ENCODE assay signal across 18 mouse cellular contexts in genomic region chr15:10213710-10214109, GRCm38 (mm10). TPM values are rescaled to one million over a fixed set of nuclear protein-coding genes. Genes with fewer than 3 reads are reported as not detected.
DNase-seq lines count a peak whose midpoint lies in the region.
"Had no signal": no experiment of that assay in that cellular context is flagged by ENCODE, and none has a peak within 500 bp of the region (broad histone marks: within the 10 kb centered on the region; RNA-seq: fewer than 3 reads in every experiment).

No protein-coding gene starts in this region.

- intact Hi-C loops in heart, postnatal 10 days (cut with DNase I): no loop called here

- DNase-seq in adrenal gland, adult (ENCODE audit: inconsistent age in 2 of 2, low spot score in 1 of 2): peak; percentile 49 to 85
- DNase-seq in adrenal gland, postnatal 25 days: no peak
- peak; percentile 36 for DNase-seq in adrenal gland, postnatal 14 days
- DNase-seq in adrenal gland, adult 18-20 months (ENCODE audit: low spot score in 2 of 2): no peak
- peak; percentile 12 to 15 for DNase-seq in heart, postnatal 10 days
- no peak for DNase-seq in heart, adult 8-10 months (ENCODE audit: low spot score)
- DNase-seq in fibroblast of lung, adult 2 months (ENCODE audit: low read depth): peak; percentile 12
- no peak for DNase-seq in layer of hippocampus, postnatal 10 days (ENCODE audit: low spot score in 2 of 2)
- DNase-seq: adrenal gland, adult 2 months; cerebellum, adult 11 months; cerebellum, adult 18-20 months; cerebellum, adult 8-10 months; cerebellum, adult 9-11 months; cerebellum, postnatal 14 days; cerebellum, postnatal 36 days; embryo, embryonic 11 days; forebrain, postnatal 0 days had no signal

RNA-seq across cellular contexts. Expression of gene Prlr, which starts 36.7 kb away (rescaled TPM):
- total RNA-seq in adrenal gland, postnatal 25 days (2021): 211 and 257 TPM in 2 replicates
- 126 and 152 TPM in 2 replicates for total RNA-seq in adrenal gland, postnatal 14 days (2021)
- 100 to 1,000 TPM in 1 of 2 experiments, 10 to 100 TPM in 1; 50.9 to 307 TPM for total RNA-seq in adrenal gland, adult 18-20 months (2021)
- 1 to 10 TPM; 1.4 to 2.0 TPM for total RNA-seq in heart, postnatal 10 days (2021)
- total RNA-seq in heart, adult 8-10 months (2022): 1 to 10 TPM; 5.2 to 7.7 (median 6.3) TPM
- total RNA-seq in layer of hippocampus, postnatal 10 days (2021): 1 to 10 TPM; 4.0 to 4.4 TPM
- total RNA-seq: MEL had no signal

Comparison
In these comparisons a context has a peak if more than half of its experiments do, and no peak if none do; other contexts are left out.
1. DNase-seq: peak in adrenal gland, adult (2 of 2), adrenal gland, postnatal 14 days (single experiment), heart, postnatal 10 days (2 of 2) and fibroblast of lung, adult 2 months (single experiment); none in adrenal gland, postnatal 25 days (single experiment), adrenal gland, adult 18-20 months (0 of 2), heart, adult 8-10 months (single experiment) and layer of hippocampus, postnatal 10 days (0 of 2).
2. RNA of gene Prlr, which starts 36.7 kb away (total RNA-seq): 50.9 to 307 TPM in adrenal gland, adult 18-20 months, 211 to 257 TPM in adrenal gland, postnatal 25 days and 126 to 152 TPM in adrenal gland, postnatal 14 days; 5.2 to 7.7 TPM in heart, adult 8-10 months, 4.0 to 4.4 TPM in layer of hippocampus, postnatal 10 days and 1.4 to 2.0 TPM in heart, postnatal 10 days; every median in the first group is over 4 times any median in the second.